Mouse (Mus musculus): Measurements from ENCODE around the gene Cnot4.
A peak's percentile ranks its signal among the peaks of the same experiment; 100 is the strongest.
"Not testable (repeated sequence)": the region's sequence is repeated elsewhere in the genome, so short reads cannot be mapped to it uniquely, and the experiment has no call there.

- TF ChIP-seq CTCF (IDR thresholded peaks at IDR 0.05; ENCODE audit: low read depth), result peak; percentile 42
- not testable (repeated sequence) for TF ChIP-seq EP300 (optimal IDR thresholded peaks at IDR 0.05)
Observed at GRCm38 (mm10) chr6:35172028-35172427, 38.5 kb upstream of the Cnot4 start.

Data from stomach, postnatal 0 days (tissue).